Mouse (Mus musculus) gonadal fat pad, adult 2 months (tissue): ENCODE measurements around the gene Sept7. TPM values are rescaled to one million over a fixed set of nuclear protein-coding genes. Genes with fewer than 3 reads are reported as not detected.

ENCODE experiments used
- polyA plus RNA-seq: library from polyadenylated mRNA; depleted of rRNA; stranded (reverse); fragments of >200 nt; gene quantifications from 2 replicates; pipeline ENCODE4 v1.2.3, GENCODE M21; 2012; rRNA removed

Sept7 gene
- polyA plus RNA-seq, 1 experiment = 15.6 TPM

Other genes starting within 250 kb of the Sept7 start
- gene Gm10181, start 163.0 kb upstream of the Sept7 start, polyA plus RNA-seq = not detected in 2 replicates
- 29.8 and 39.1 TPM in 2 replicates for gene Herpud2, start 100.6 kb upstream of the Sept7 start, polyA plus RNA-seq
- gene Eepd1, start 229.1 kb downstream of the Sept7 start, polyA plus RNA-seq = 63.8 and 64.5 TPM in 2 replicates